8 mouse cellular contexts compared by ENCODE assay signal in genomic region chr15:78844791-78845190, GRCm38 (mm10). TPM values are rescaled to one million over a fixed set of nuclear protein-coding genes. Genes with fewer than 3 reads are reported as not detected.
DNase-seq lines count a peak whose midpoint lies in the region; ATAC-seq and TF ChIP-seq lines count a peak whose summit lies in the region.

No protein-coding gene starts in this region.

- H3K36me3 ChIP-seq in heart, embryonic 14.5 days (ENCODE audit: control insufficient read depth, insufficient read depth, low read length), result peaks cover 32% of the 10 kb centered on the region
- H3K36me3 ChIP-seq in kidney, postnatal 0 days (ENCODE audit: insufficient read depth, low read length), result peaks cover 11% of the 10 kb centered on the region; the same call in 1 of the 2 replicates

- no peak for ATAC-seq in heart, embryonic 14.5 days (ENCODE audit: insufficient number of reproducible peaks, insufficient read depth, low FRiP score, low read depth)
- ATAC-seq in kidney, postnatal 0 days (replicated peaks; ENCODE audit: low FRiP score, low read depth), result 0 out of 2 replicates have a peak, but pooled peaks have one; percentile 23

- peaks cover 25 to 36% of the 10 kb centered on the region in 2 experiments for H3K4me1 ChIP-seq in heart, embryonic 14.5 days (ENCODE audit: control insufficient read depth in 2 of 2, insufficient read depth in 2 of 2, low read length in 2 of 2)
- H3K4me1 ChIP-seq in kidney, postnatal 0 days (replicated peaks; ENCODE audit: insufficient read depth, low read length), result peaks cover 37% of the 10 kb centered on the region

- peak; percentile 55 for DNase-seq in embryo, embryonic 10 days (ENCODE audit: low spot score)
- DNase-seq in embryo, embryonic 9.5 days (ENCODE audit: extremely low spot score), result no peak
- peak; percentile 89 for DNase-seq in adrenal gland, adult 8-10 months
- DNase-seq in kidney, postnatal 0 days (ENCODE audit: low spot score), result peak; percentile 81
- DNase-seq in lung, postnatal 4 days, result peak; percentile 85 to 88
- no peak for DNase-seq in thymus, postnatal 25 days
- DNase-seq in frontal cortex, postnatal 25 days (ENCODE audit: low spot score in 2 of 2), result no peak

- no peaks in the 10 kb centered on the region for H3K9me3 ChIP-seq in heart, embryonic 14.5 days (ENCODE audit: control insufficient read depth, low read length)
- H3K9me3 ChIP-seq in kidney, postnatal 0 days (replicated peaks; ENCODE audit: low read length), result no peaks in the 10 kb centered on the region

- H3K9ac ChIP-seq in heart, embryonic 14.5 days (ENCODE audit: low read length), result peak overlapping the region; percentile 93
- H3K9ac ChIP-seq in kidney, postnatal 0 days (ENCODE audit: low read depth, low read length), result peak overlapping the region; percentile 90; the same call in 1 of the 2 replicates

- TF ChIP-seq CTCF in kidney, postnatal 0 days (IDR thresholded peaks at IDR 0.05; ENCODE audit: low read depth), result peak; percentile 38; the same call in 1 of the 2 replicates

- H3K4me2 ChIP-seq in heart, embryonic 14.5 days (ENCODE audit: low read length), result peak overlapping the region; percentile 89
- peak overlapping the region; percentile 77 for H3K4me2 ChIP-seq in kidney, postnatal 0 days (ENCODE audit: low read length)

- H3K27ac ChIP-seq in heart, embryonic 14.5 days (replicated peaks in 1 of 2; ENCODE audit: control insufficient read depth in 1 of 2, insufficient read depth in 1 of 2, low read depth in 2 of 2, low read length in 2 of 2), result peak overlapping the region; percentile 96
- H3K27ac ChIP-seq in kidney, postnatal 0 days, result peak overlapping the region; percentile 92

- H3K4me3 ChIP-seq in heart, embryonic 14.5 days (ENCODE audit: control insufficient read depth in 1 of 2, insufficient read depth in 1 of 2, low read depth in 1 of 2, low read length in 2 of 2), result peak overlapping the region; percentile 74 to 85
- peak overlapping the region; percentile 71 for H3K4me3 ChIP-seq in kidney, postnatal 0 days (replicated peaks; ENCODE audit: low read depth, low read length)

- 24% methylated on average over 9 of the region's 9 CpGs for WGBS in heart, embryonic 14.5 days
- 28% methylated on average over 9 of the region's 9 CpGs for WGBS in kidney, postnatal 0 days

- no peaks in the 10 kb centered on the region for H3K27me3 ChIP-seq in heart, embryonic 14.5 days (ENCODE audit: control insufficient read depth, insufficient read depth, low read length)
- H3K27me3 ChIP-seq in kidney, postnatal 0 days (ENCODE audit: insufficient read depth, low read length), result no peaks in the 10 kb centered on the region

RNA-seq across cellular contexts. Expression of gene Cdc42ep1, which starts 2.4 kb away (rescaled TPM):
- total RNA-seq in adrenal gland, adult 8-10 months (2022), result 10 to 100 TPM; 41.2 to 85.0 (median 65.8) TPM
- 29.0 and 30.1 TPM in 2 replicates for polyA plus RNA-seq in heart, embryonic 14.5 days (2014; fragmentation: Nextera tagmentation; extraction: Ambion mirVana)
- polyA plus RNA-seq in kidney, postnatal 0 days (2015; fragmentation: Nextera tagmentation; extraction: Ambion mirVana), result 51.4 and 57.1 TPM in 2 replicates

RNA-seq across cellular contexts. Expression of gene Lgals2, which starts 10.5 kb away (rescaled TPM):
- total RNA-seq in adrenal gland, adult 8-10 months (2022), result not detected
- polyA plus RNA-seq in heart, embryonic 14.5 days (2014; fragmentation: Nextera tagmentation; extraction: Ambion mirVana), result not detected in 2 replicates
- polyA plus RNA-seq in kidney, postnatal 0 days (2015; fragmentation: Nextera tagmentation; extraction: Ambion mirVana), result 0.91 and 1.2 TPM in 2 replicates

RNA-seq across cellular contexts. Expression of gene Gga1, which starts 32.2 kb away (rescaled TPM):
- 10 to 100 TPM; 57.9 to 79.2 (median 66.5) TPM for total RNA-seq in adrenal gland, adult 8-10 months (2022)
- 30.7 and 33.2 TPM in 2 replicates for polyA plus RNA-seq in heart, embryonic 14.5 days (2014; fragmentation: Nextera tagmentation; extraction: Ambion mirVana)
- polyA plus RNA-seq in kidney, postnatal 0 days (2015; fragmentation: Nextera tagmentation; extraction: Ambion mirVana), result 41.5 and 42.8 TPM in 2 replicates

RNA-seq across cellular contexts. Expression of gene Card10, which starts 41.9 kb away (rescaled TPM):
- 10 to 100 TPM in 1 of 4 experiments, 1 to 10 TPM in 3; 6.6 to 10.0 (median 8.1) TPM for total RNA-seq in adrenal gland, adult 8-10 months (2022)
- 6.5 and 7.1 TPM in 2 replicates for polyA plus RNA-seq in heart, embryonic 14.5 days (2014; fragmentation: Nextera tagmentation; extraction: Ambion mirVana)
- 8.2 and 9.2 TPM in 2 replicates for polyA plus RNA-seq in kidney, postnatal 0 days (2015; fragmentation: Nextera tagmentation; extraction: Ambion mirVana)

RNA-seq across cellular contexts. Expression of gene Gm49510, which starts 54.7 kb away (rescaled TPM):
- total RNA-seq in adrenal gland, adult 8-10 months (2022), result under 1 TPM in 1 of 4 experiments, not detected in 3; 0.45 TPM
- 0.16 TPM in 1 of 2 replicates, not detected in the other for polyA plus RNA-seq in heart, embryonic 14.5 days (2014; fragmentation: Nextera tagmentation; extraction: Ambion mirVana)
- polyA plus RNA-seq in kidney, postnatal 0 days (2015; fragmentation: Nextera tagmentation; extraction: Ambion mirVana), result 0.30 TPM in 1 of 2 replicates, not detected in the other

Comparison
In these comparisons a context has a peak if more than half of its experiments do, and no peak if none do; other contexts are left out.
1. DNase-seq: peak in embryo, embryonic 10 days (single experiment), adrenal gland, adult 8-10 months (single experiment), kidney, postnatal 0 days (single experiment) and lung, postnatal 4 days (2 of 2); none in embryo, embryonic 9.5 days (single experiment), thymus, postnatal 25 days (single experiment) and frontal cortex, postnatal 25 days (0 of 2).